Mouse (Mus musculus) layer of hippocampus, adult 9-10 months (tissue): ENCODE results near the gene Nup210.
"Not testable (repeated sequence)": the region's sequence is repeated elsewhere in the genome, so short reads cannot be mapped to it uniquely, and the experiment has no call there.

Experiments
- DNase-seq: peaks from one replicate; pipeline ENCODE4 v3.0.0; 2022; ENCODE audit warnings: low spot score

Nup210 gene

GRCm38 (mm10) chr6:91104765-91105399, 11.7 kb downstream of the Nup210 start:
- DNase-seq: no peak

GRCm38 (mm10) chr6:91103421-91103820, 13.2 kb downstream of the Nup210 start:
- not testable (repeated sequence) for DNase-seq

- DNase-seq: no peak
Measured at GRCm38 (mm10) chr6:91100621-91101020, 16.0 kb downstream of the Nup210 start.

GRCm38 (mm10) chr6:91097879-91098278, 18.8 kb downstream of the Nup210 start:
- no peak for DNase-seq

- DNase-seq: peak; percentile 35
Measured at GRCm38 (mm10) chr6:91095072-91095601, 21.5 kb downstream of the Nup210 start.

- DNase-seq: no peak
Measured at GRCm38 (mm10) chr6:91092216-91092899, 24.3 kb downstream of the Nup210 start.

GRCm38 (mm10) chr6:91085114-91085892, 31.3 kb downstream of the Nup210 start:
- DNase-seq: no peak

GRCm38 (mm10) chr6:91080033-91080432, 36.6 kb downstream of the Nup210 start:
- DNase-seq: no peak

- peak; percentile 53 for DNase-seq
Measured at GRCm38 (mm10) chr6:91076249-91076648, 40.4 kb downstream of the Nup210 start.

GRCm38 (mm10) chr6:91068511-91068910, 48.1 kb downstream of the Nup210 start:
- DNase-seq: no peak

GRCm38 (mm10) chr6:91067048-91067447, 49.6 kb downstream of the Nup210 start:
- DNase-seq: no peak

GRCm38 (mm10) chr6:91061296-91061695, 55.3 kb downstream of the Nup210 start:
- DNase-seq: no peak

GRCm38 (mm10) chr6:91059711-91060110, 56.9 kb downstream of the Nup210 start:
- DNase-seq: no peak

- no peak for DNase-seq
Measured at GRCm38 (mm10) chr6:91057989-91058388, 58.6 kb downstream of the Nup210 start.

GRCm38 (mm10) chr6:91056348-91056747, 60.3 kb downstream of the Nup210 start:
- DNase-seq: no peak

GRCm38 (mm10) chr6:91052572-91052971, 64.1 kb downstream of the Nup210 start:
- DNase-seq: no peak

- DNase-seq: no peak
Measured at GRCm38 (mm10) chr6:91048019-91048418, 68.6 kb downstream of the Nup210 start.

GRCm38 (mm10) chr6:91047434-91047833, 69.2 kb downstream of the Nup210 start:
- no peak for DNase-seq

- DNase-seq: no peak
Measured at GRCm38 (mm10) chr6:91046184-91046583, 70.4 kb downstream of the Nup210 start.

GRCm38 (mm10) chr6:91044628-91045331, 71.8 kb downstream of the Nup210 start:
- DNase-seq: no peak

- DNase-seq: peak; percentile 42
Measured at GRCm38 (mm10) chr6:91041287-91041686, 75.3 kb downstream of the Nup210 start.

GRCm38 (mm10) chr6:91028256-91028655, 88.4 kb downstream of the Nup210 start:
- no peak for DNase-seq
